Mouse (Mus musculus) small intestine, adult 2 months (tissue): Measurements from ENCODE around the gene Stra6.

Experiments used
- CTCF ChIP-seq: fragments of 200-500 bp; IDR thresholded peaks from 2 replicates; pipeline ENCODE4 v1.5.1; 2012; ENCODE audit warnings: low read depth, mild to moderate bottlenecking, control low read depth, inconsistent platforms, low read length, moderate library complexity, mixed read lengths; ENCODE audit not compliant: insufficient replicate concordance, insufficient read length; ENCODE audit errors: extremely low read depth
- POLR2A ChIP-seq: fragments of 200-500 bp; IDR thresholded peaks from 2 replicates; pipeline ENCODE4 v1.6.1; 2012; ENCODE audit warnings: low read depth, mild to moderate bottlenecking, control low read depth, inconsistent platforms, low read length, moderate library complexity

- TF ChIP-seq CTCF (no peak), POLR2A (no peak)
Observed at GRCm38 (mm10) chr9:58194222-58194621, 130.6 kb downstream of the Stra6 start.
